Mouse (Mus musculus) Patski (cell line): ENCODE measurements at regions not wholly inside any gene's neighbourhood (a gene's known extent, or its start where the extent isn't known, plus 50 kb on each side); places are given as distances from the start of the nearest gene placed in this dataset.

Experiments used
- ATAC-seq: fragments of 100-300 bp; one replicate; pipeline ENCODE4 v1.8.0; 2021
- CTCF ChIA-PET: fragments of 350-600 bp; sonication (Branson Sonifier 250); formaldehyde crosslinking; loops from one replicate; lab custom pipeline; 2022; ENCODE audit warnings: inconsistent platforms; lab: Charles Lee
- POLR2A ChIA-PET: fragments of 350-600 bp; sonication (Branson Sonifier 250); formaldehyde crosslinking; loops from one replicate; lab custom pipeline; 2022; ENCODE audit warnings: antibody characterized with exemption, inconsistent platforms; lab: Charles Lee
- DNase-seq: peaks from one replicate; pipeline ENCODE4 v3.0.0-alpha.2; 2011; ENCODE audit warnings: low read depth, low spot score
- H3K27me3 ChIP-seq: fragments of 371-371 bp; one replicate; pipeline ENCODE4 v1.5.1; 2021
- CTCF ChIP-seq: fragments of 100-300 bp; IDR thresholded peaks from one replicate; pipeline ENCODE4 v1.5.1; 2021
- in situ Hi-C: fragments of 300-500 bp; cut with MboI; formaldehyde crosslinking; loops from 3 replicates; pipeline ENCODE4 v1.11.1; 2018; ENCODE audit warnings: low pct_unique_long_range_greater_than_20kb, mixed read lengths

DNA sequence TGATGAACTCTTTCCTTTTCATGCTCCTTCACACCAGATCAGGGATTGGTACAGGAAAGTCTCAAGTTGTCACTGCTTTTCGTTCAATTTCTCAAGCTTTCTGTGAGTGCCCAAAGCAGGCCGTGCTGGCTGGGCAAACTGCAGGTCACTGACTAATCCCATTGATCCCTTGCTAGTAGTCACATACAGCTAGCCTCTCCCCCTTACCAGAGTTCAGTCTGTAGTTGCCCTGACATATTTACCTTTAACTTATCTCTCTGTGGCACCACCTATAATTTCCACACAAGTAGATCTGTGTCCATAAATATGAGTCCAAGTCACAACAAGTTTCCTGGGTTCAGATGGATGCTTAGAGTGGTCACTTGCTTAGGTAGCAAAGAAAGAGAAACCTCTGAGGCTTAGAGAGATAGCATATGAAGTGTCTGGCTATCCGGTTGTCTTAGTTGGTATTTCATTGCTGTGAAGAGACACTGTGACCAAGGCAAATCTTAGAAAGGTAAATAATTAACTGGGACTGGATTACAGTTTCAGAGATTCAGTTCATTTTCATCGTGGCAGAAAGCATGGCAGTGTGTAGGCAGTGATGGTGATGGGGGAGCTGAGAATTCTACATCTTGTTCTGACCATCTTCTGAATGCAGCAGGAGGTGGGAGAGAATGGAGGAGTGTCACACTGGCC lies 362.8 kb upstream of the Pcsk5 start:
- POLR2A ChIA-PET = interaction anchor here (0.6 kb wide), 1 partner anchor 874 kb away, joined by 5 read pairs; no protein-coding TSS in a partner anchor
- in situ Hi-C loops = no loop called here
- no peak for DNase-seq
- H3K27me3 ChIP-seq = peaks cover 6% of the 10 kb centered on the region
- no peak for ATAC-seq
- TF ChIP-seq CTCF = no peak
- CTCF ChIA-PET = interaction anchor here (1.2 kb wide), 1 partner anchor 12 kb away, joined by 3 read pairs; no protein-coding TSS in a partner anchor

DNA sequence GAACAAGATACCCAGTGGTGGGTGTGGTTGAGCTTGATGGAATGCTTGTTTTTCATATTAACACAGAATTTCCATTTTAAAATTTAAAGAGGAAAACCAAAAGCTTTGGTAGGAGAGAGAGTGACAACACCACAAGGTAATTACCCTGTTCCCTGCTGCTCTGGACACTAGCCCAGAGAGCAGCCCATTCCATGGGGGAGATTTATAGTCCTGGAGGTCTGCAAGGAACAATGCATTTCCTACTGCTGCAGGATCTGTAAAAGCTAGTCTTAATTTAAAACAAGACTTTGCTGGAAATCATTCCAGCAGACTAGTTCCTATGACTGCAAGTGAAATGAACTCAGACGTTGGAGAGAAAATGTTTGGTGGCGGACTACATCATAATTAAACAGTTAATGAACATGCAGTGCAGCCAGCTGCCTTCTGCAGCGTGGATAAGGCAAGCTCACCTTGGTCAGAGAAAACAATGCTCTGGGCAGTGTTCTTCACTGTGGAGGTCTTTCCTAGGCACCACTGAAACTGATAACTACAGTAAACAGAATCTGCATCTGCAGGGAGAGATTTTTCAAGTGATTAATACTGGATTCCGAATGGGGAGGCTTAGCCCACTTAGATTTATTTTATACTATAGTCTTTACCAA lies 351.8 kb upstream of the Pcsk5 start:
- in situ Hi-C loops = no loop called here
- no peak for DNase-seq

DNA sequence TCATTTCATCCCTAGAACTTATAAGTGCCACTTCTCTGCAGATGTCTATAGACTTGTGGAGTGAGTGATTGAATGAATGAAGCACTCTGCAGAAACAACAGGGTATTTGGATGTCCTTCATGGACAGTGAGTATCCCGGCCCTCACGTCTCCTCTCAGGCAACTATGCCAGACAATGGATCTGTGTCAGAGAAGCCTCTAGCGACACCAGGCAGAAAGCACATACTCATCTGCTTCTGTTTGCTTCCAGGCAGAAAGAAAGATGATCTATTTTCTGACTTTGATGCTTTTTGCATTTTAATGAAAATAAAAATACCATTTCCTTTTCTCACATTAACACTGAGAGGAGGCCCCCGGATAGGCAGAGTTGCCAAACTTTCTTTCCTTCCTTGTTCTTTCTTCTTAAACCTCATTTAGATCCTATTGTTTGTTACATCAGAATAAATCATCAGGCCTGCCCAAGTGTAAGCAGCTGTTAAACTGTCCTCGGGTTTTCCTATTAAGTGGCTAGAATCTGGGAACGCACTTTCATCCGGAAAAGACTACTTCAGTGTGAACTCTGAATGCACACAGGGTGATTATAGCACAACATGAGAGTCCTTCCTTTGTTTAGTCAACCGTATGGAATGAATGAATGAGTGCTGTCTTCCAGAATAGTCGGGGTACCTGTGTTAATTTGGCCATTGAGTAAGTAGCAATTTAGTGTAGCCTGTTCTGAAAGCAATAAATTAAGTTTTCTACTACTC lies 350.9 kb upstream of the Pcsk5 start:
- TF ChIP-seq CTCF = no peak
- no peak for ATAC-seq

More for the DNA sequence above, 351.8 kb upstream of the Pcsk5 start:
- no peaks in the 10 kb centered on the region for H3K27me3 ChIP-seq
- ATAC-seq = no peak
- ChIA-PET POLR2A (no interaction called here), CTCF (interaction anchor here (1.5 kb wide), 1 partner anchor 10 kb away, joined by 4 read pairs; no protein-coding TSS in a partner anchor)
- TF ChIP-seq CTCF = no peak

DNA sequence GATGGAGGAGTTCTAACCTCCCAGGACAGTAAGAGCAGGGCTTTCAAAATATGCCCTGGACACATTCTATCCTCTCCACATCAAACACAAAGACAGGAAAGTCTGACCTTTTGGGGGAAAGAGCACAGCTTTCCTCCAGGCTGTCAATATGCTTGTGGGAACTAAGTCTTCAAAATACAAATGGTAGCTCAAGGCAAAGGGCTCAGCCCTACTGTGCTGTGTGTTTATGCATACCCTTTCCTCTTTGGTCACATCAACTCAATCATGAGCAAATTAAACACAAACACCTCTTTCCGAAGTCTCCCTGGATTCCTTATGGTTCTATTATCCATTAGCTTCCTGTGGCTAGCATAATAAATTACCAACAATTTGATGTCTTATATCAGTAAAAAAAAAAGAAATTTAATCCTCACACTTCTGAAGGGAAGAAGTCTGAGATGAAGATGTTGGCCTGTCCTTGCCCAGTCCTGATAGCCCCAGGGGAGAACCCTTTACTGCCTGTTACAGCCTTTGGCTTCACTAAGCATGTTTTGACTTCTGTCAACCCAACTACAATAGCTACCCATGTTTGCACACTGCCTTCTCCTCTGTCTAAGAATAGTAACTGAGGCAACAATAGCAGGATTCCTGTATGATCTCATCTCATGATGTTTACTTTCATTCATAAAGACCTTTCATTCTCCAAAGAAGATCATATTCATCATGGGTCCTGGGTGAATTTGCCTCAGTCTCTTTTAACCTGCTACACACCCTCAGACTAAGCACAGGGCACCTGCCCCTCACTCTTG lies 348.5 kb upstream of the Pcsk5 start:
- DNase-seq (no peak), ATAC-seq (no peak)
- POLR2A ChIA-PET = no interaction called here
- CTCF ChIA-PET = no interaction called here
- no peak for TF ChIP-seq CTCF
- in situ Hi-C loops = no loop called here
- H3K27me3 ChIP-seq = no peaks in the 10 kb centered on the region

More for the DNA sequence above, 350.9 kb upstream of the Pcsk5 start:
- H3K27me3 ChIP-seq = no peaks in the 10 kb centered on the region
- in situ Hi-C loops = no loop called here
- no peak for DNase-seq
- ChIA-PET CTCF (interaction anchor here (1.5 kb wide), 1 partner anchor 9 kb away, joined by 4 read pairs; no protein-coding TSS in a partner anchor), POLR2A (no interaction called here)

DNA sequence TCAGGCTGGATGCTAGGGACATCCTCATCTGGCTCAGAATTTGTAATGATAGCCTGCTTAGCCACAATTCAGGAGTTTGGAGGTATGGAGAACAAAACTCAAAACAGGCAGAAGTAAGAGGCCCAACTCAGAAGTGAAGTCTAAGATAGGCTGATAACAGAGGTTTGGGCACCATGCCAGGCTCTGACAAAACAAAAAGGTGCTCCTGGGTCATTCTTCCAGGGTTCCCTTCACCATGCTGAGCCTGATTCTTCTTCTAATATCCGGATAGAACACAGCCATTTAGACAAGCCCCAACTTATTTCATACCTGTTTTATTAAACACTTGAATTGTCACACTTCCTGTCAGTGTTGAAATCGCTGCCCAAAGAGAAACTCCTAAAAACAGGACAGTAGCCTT lies 347.8 kb upstream of the Pcsk5 start:
- in situ Hi-C loops = no loop called here
- H3K27me3 ChIP-seq = no peaks in the 10 kb centered on the region
- DNase-seq (no peak), ATAC-seq (no peak)
- TF ChIP-seq CTCF = no peak
- POLR2A ChIA-PET = no interaction called here
- CTCF ChIA-PET = no interaction called here

DNA sequence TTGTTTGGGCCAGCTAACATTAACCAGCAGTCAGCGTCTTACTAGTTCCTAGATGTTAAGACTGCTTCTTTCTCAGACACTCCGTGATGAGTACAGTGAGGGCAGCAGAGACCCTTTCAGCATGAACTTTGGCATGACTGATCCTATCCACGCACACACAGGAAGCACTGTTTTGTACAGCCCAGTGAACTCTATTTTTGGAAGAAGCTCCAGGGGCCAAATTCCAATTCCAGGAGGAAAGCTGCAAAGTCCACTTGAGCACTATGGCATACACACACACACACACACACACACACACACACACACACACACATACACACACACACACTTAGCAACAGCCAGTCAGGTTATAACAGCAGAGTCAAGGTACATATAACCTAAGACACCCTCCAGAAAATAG lies 338.8 kb upstream of the Pcsk5 start:
- ChIA-PET CTCF (interaction anchor here (1.3 kb wide), 1 partner anchor 34 kb away, joined by 3 read pairs; no protein-coding TSS in a partner anchor), POLR2A (no interaction called here)
- H3K27me3 ChIP-seq = peaks cover 4% of the 10 kb centered on the region
- in situ Hi-C loops = no loop called here
- TF ChIP-seq CTCF = no peak
- ATAC-seq = no peak
- DNase-seq = no peak

DNA sequence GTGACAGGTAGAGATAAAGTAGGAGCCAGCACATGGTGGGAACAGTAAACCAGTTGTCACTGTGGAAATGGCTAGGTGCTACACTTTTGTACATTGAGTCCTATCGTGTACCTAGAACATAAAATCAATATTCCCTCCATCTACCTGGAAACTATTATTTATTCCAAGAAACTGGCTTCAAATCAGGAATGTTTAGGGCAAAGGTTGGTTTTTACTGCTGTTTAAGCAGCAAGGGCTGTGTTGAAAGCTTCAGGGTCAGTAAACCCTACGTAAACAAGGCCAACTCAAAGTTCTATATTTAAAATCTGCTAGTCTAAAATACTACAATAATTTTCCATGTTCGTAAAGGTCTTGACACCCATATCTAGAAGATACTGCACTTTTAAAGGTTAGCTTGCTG lies 309.1 kb upstream of the Pcsk5 start:
- TF ChIP-seq CTCF = no peak
- no peak for ATAC-seq
- ChIA-PET POLR2A (no interaction called here), CTCF (interaction anchor here (0.7 kb wide), 1 partner anchor 11 kb away, joined by 3 read pairs; no protein-coding TSS in a partner anchor)
- DNase-seq = no peak
- H3K27me3 ChIP-seq = peaks cover 4% of the 10 kb centered on the region
- in situ Hi-C loops = no loop called here

DNA sequence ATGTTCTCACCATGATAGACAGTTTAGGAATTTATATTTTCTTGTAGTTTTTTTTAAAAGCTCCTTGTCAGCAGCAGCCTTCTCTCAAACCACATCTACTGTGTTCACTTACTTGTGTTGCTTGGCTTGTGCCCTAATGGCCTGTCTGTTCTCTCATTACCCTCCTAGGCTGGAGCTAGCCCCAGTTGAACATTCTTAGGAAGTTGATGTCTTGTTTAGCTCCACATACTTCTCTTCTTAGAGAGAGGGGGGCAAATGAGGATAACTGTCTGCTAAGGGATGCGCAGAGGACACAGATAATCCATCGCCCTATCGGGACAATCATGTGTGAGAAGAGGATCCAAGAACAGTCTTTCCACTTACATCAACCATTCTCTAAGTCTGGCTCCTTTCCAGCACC lies 293.5 kb upstream of the Pcsk5 start:
- no peak for ATAC-seq
- in situ Hi-C loops = no loop called here
- POLR2A ChIA-PET = no interaction called here
- H3K27me3 ChIP-seq = peaks cover 19% of the 10 kb centered on the region
- CTCF ChIA-PET = interaction anchor here (1.6 kb wide), 1 partner anchor 18 kb away, joined by 4 read pairs; no protein-coding TSS in a partner anchor
- DNase-seq = no peak
- TF ChIP-seq CTCF = no peak

DNA sequence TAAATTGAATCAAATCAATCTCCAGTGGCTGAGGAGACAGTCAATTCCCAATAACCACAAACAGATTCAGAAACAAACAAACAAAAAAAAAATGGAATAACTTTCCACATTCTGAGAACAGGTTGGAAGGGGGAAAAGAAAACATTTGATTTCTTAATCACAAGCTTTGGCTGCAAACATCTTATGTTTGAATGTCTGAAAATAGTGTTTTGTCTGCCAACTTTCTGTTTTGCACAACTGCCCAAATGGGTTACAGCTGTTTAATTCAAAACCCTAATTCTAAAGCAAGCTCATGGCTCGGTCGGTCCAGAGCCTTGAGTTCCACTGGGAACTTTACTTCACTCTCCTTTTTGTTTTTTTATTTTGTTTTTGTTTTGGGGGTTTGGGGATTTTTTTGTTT lies 291.4 kb upstream of the Pcsk5 start:
- in situ Hi-C loops = no loop called here
- ChIA-PET CTCF (no interaction called here), POLR2A (interaction anchor here (0.5 kb wide), 1 partner anchor 1633 kb away, joined by 3 read pairs; no protein-coding TSS in a partner anchor)
- DNase-seq (no peak), ATAC-seq (no peak)
- H3K27me3 ChIP-seq = peaks cover under 1% of the 10 kb centered on the region
- no peak for TF ChIP-seq CTCF

DNA sequence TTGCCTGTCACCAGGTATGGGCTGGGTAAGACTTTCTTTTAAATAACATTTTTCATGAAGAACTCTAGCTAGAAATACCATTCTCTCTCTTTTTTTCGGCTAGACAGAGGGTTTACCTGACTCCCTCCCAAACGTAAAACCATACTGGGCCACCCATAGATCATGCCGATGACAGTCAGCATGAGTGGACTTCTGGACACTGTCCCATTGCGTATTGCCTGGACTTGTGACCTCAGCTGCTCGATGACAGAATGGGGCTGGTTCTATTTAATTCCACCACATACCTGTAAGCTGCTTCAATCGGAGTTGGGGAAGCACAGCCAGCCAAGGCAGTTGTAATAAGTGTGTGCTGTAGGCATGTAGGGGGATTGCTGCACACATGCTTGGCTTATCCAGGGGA lies 268.8 kb upstream of the Pcsk5 start:
- TF ChIP-seq CTCF = no peak
- no peak for ATAC-seq
- ChIA-PET CTCF (no interaction called here), POLR2A (no interaction called here)
- no peak for DNase-seq
- peaks cover 23% of the 10 kb centered on the region for H3K27me3 ChIP-seq
- in situ Hi-C loops = no loop called here
